8 mouse cellular contexts compared by ENCODE assay signal in genomic region chr17:9764041-9764606, GRCm38 (mm10).
DNase-seq lines count a peak whose midpoint lies in the region; ATAC-seq and TF ChIP-seq lines count a peak whose summit lies in the region.

No protein-coding gene starts in this region.

- H3K4me2 ChIP-seq in hindbrain, embryonic 14.5 days (replicated peaks), result peak overlapping the region; percentile 78
- peak overlapping the region; percentile 58 for H3K4me2 ChIP-seq in midbrain, postnatal 0 days (ENCODE audit: low read depth, low read length, poor library complexity, severe bottlenecking)

- no peaks in the 10 kb centered on the region for H3K9me3 ChIP-seq in hindbrain, embryonic 14.5 days (ENCODE audit: control insufficient read depth, low read length)
- H3K9me3 ChIP-seq in midbrain, postnatal 0 days (ENCODE audit: low read length), result no peaks in the 10 kb centered on the region

- WGBS in heart, adult 2 months, result 30% methylated on average over 9 of the region's 9 CpGs
- WGBS in hindbrain, embryonic 14.5 days, result 2% methylated on average over 9 of the region's 9 CpGs
- WGBS in midbrain, postnatal 0 days, result 5% methylated on average over 8 of the region's 9 CpGs

- no peak for TF ChIP-seq EP300 in heart, adult 2 months (IDR thresholded peaks at IDR 0.05; ENCODE audit: insufficient read depth, low read depth, low read length)

- peak; percentile 19 for ATAC-seq in hindbrain, embryonic 14.5 days (ENCODE audit: low FRiP score)
- ATAC-seq in midbrain, postnatal 0 days (ENCODE audit: low FRiP score), result no peak; the same call in 1 of the 2 replicates
- no peak for ATAC-seq in erythroblast, adult 5-6 weeks (replicated peaks; ENCODE audit: low FRiP score, poor library complexity, severe bottlenecking)

- TF ChIP-seq CTCF in heart, adult 2 months (IDR thresholded peaks at IDR 0.05), result no peak
- TF ChIP-seq CTCF in midbrain, postnatal 0 days (IDR thresholded peaks at IDR 0.05), result peak; percentile 29

- peak overlapping the region; percentile 63 for H3K9ac ChIP-seq in heart, adult 2 months (ENCODE audit: low read depth, low read length)
- peak overlapping the region; percentile 49; the same call in 1 of the 2 replicates for H3K9ac ChIP-seq in hindbrain, embryonic 14.5 days
- no peak overlapping the region; the same call in 1 of the 2 replicates for H3K9ac ChIP-seq in midbrain, postnatal 0 days (replicated peaks; ENCODE audit: low read length, poor library complexity, severe bottlenecking)

- peak overlapping the region; percentile 83 for H3K27ac ChIP-seq in heart, adult 2 months
- H3K27ac ChIP-seq in hindbrain, embryonic 14.5 days, result peak overlapping the region; percentile 77
- peak overlapping the region; percentile 78 for H3K27ac ChIP-seq in midbrain, postnatal 0 days (ENCODE audit: low read depth, low read length)

- intact Hi-C loops in heart, adult 2 months (cut with DNase I), result loop anchor here (2.0 kb wide), 1 partner anchor 331 kb away; no protein-coding TSS in a partner anchor

- H3K4me1 ChIP-seq in heart, adult 2 months (ENCODE audit: control insufficient read depth, insufficient read depth, low read length), result peaks cover 19% of the 10 kb centered on the region
- H3K4me1 ChIP-seq in hindbrain, embryonic 14.5 days (replicated peaks; ENCODE audit: control insufficient read depth, insufficient read depth, low read length), result peaks cover 37% of the 10 kb centered on the region
- peaks cover 3% of the 10 kb centered on the region; the same call in 1 of the 2 replicates for H3K4me1 ChIP-seq in midbrain, postnatal 0 days (ENCODE audit: insufficient read depth, low read length)

- peak; percentile 37; the same call in 1 of the 2 replicates for TF ChIP-seq POLR2A in heart, adult 2 months (IDR thresholded peaks at IDR 0.05; ENCODE audit: insufficient read depth, low read depth, low read length)

- H3K36me3 ChIP-seq in heart, adult 2 months (ENCODE audit: control insufficient read depth, insufficient read depth, low read length), result peaks cover 4% of the 10 kb centered on the region
- no peaks in the 10 kb centered on the region for H3K36me3 ChIP-seq in hindbrain, embryonic 14.5 days (replicated peaks; ENCODE audit: control insufficient read depth, insufficient read depth)
- no peaks in the 10 kb centered on the region for H3K36me3 ChIP-seq in midbrain, postnatal 0 days (ENCODE audit: insufficient read depth, low read length)

- no peaks in the 10 kb centered on the region for H3K79me2 ChIP-seq in heart, adult 2 months (replicated peaks; ENCODE audit: control insufficient read depth, insufficient read depth, low read length)

- peak in 1 of 2 experiments; percentile 48 for DNase-seq in heart, adult 2 months
- DNase-seq in heart, adult 8-10 months (ENCODE audit: low spot score), result no peak
- DNase-seq in embryo, embryonic 10.5 days (ENCODE audit: low spot score), result peak; percentile 61
- DNase-seq in hindbrain, embryonic 14.5 days (ENCODE audit: low spot score), result no peak
- DNase-seq in midbrain, postnatal 0 days (ENCODE audit: low spot score), result peak; percentile 39
- DNase-seq in adrenal gland, postnatal 4 days (ENCODE audit: low spot score in 2 of 2), result no peak
- DNase-seq in adrenal gland, adult 2 months, result no peak

- H3K27me3 ChIP-seq in heart, adult 2 months (ENCODE audit: control insufficient read depth, insufficient read depth, low read length), result no peaks in the 10 kb centered on the region
- no peaks in the 10 kb centered on the region for H3K27me3 ChIP-seq in hindbrain, embryonic 14.5 days (ENCODE audit: control insufficient read depth, insufficient read depth, low read length)
- H3K27me3 ChIP-seq in midbrain, postnatal 0 days (ENCODE audit: insufficient read depth, low read length), result no peaks in the 10 kb centered on the region

- peak overlapping the region; percentile 38 for H3K4me3 ChIP-seq in heart, adult 2 months
- H3K4me3 ChIP-seq in hindbrain, embryonic 14.5 days (replicated peaks; ENCODE audit: low read length), result peak overlapping the region; percentile 7; the same call in 1 of the 2 replicates
- H3K4me3 ChIP-seq in midbrain, postnatal 0 days (ENCODE audit: low read depth, low read length), result peak overlapping the region; percentile 5; the same call in 1 of the 2 replicates

Comparison
In these comparisons a context has a peak if more than half of its experiments do, and no peak if none do; other contexts are left out.
1. DNase-seq: peak in embryo, embryonic 10.5 days (single experiment) and midbrain, postnatal 0 days (single experiment); none in heart, adult 8-10 months (single experiment), hindbrain, embryonic 14.5 days (single experiment), adrenal gland, postnatal 4 days (0 of 2) and adrenal gland, adult 2 months (single experiment).
2. Peak in every context shown above with its lines, with median percentiles within 50 percentile points of each other: H3K27ac ChIP-seq and H3K4me3 ChIP-seq.